Mouse (Mus musculus): ENCODE measurements around the gene Ndrg3.

Ndrg3 gene

DNA sequence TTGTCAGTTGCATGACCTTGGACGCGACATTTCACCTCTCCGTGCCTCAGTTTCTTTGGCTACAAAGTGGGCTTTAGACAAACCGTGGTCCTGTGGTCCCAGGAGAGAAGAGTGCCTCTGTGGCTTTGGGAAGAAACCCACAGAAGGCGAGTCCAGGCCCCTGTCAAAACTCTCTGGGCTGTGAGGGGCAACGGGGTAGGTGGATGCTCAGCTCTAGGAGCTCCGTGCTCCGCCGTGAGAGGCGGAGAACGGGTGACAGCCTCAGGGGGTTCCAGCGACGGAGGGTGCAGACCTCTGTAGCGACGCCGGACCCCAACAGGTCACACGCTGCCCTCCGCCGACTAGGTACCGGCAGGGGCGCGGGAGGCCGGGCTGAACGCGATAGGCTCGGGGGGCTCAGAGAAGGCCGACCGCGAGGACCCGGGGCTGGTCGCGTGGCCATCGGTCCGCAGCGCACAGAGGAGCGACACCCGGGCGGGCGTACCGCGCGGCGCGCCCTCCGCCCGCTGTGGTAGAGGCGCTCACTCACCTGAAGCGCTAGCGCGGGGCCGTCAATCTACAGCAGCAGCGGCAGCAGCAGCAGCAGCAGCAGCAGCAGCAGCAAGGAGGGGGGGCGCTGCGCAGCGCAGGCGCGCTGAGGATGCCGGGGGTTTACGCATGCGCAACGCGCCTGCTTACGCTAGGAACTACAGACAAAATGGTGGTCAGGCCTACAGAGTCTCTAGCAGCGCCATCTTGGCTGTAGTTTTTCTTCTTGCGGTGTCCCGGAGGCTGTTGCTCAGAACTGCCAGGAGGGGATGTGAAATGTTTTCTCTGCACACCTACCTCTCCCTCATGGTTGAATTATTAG, at the start of gene Ndrg3:
Gene Ndrg3 (minus strand): TSS at position 587 of the 850 bp plus-strand sequence.
- DNase-seq (ENCODE audit: extremely low read depth, low read depth) = peak; percentile 96

DNA sequence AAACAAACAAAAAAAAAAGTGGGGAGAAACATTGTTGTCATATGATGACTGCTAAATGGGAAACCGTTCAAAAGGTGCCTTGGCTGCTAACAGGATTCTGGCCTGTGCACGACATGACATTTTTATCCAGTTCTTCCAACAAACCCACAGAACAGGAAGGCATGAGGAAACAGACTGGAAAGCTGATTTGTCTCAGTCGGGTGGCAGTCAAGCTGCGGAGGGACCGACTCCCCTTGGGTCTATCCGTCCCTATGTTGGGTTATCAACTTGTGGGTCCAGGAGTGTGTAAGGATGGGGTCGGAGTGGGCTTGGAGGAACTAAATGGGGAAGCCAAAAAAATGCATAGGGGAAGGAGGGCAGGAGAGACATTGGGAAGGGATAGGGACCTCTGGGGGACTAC, 49.6 kb upstream of the Ndrg3 start:
- DNase-seq (ENCODE audit: extremely low read depth, low read depth) = no peak

DNA sequence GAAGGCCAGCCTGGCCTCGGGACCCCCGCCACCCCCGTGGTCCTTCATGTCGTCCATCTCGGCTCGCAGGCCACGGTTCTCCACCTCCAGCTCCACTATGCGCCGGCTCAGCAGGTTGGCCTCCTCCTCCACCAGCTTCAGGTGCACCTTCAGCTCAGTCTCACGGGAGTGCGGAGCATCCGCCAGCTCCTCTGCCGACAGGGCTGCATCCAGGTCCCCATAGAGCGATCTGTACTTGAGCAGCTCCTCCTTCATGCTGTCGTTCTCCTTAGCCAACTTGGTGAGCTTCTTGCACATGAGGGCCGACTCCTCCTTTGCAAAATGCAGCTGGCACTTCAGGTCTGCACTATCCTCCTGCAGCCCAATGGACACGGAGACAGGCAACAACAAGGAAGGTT, 48.8 kb upstream of the Ndrg3 start:
- DNase-seq (ENCODE audit: extremely low read depth, low read depth) = no peak

DNA sequence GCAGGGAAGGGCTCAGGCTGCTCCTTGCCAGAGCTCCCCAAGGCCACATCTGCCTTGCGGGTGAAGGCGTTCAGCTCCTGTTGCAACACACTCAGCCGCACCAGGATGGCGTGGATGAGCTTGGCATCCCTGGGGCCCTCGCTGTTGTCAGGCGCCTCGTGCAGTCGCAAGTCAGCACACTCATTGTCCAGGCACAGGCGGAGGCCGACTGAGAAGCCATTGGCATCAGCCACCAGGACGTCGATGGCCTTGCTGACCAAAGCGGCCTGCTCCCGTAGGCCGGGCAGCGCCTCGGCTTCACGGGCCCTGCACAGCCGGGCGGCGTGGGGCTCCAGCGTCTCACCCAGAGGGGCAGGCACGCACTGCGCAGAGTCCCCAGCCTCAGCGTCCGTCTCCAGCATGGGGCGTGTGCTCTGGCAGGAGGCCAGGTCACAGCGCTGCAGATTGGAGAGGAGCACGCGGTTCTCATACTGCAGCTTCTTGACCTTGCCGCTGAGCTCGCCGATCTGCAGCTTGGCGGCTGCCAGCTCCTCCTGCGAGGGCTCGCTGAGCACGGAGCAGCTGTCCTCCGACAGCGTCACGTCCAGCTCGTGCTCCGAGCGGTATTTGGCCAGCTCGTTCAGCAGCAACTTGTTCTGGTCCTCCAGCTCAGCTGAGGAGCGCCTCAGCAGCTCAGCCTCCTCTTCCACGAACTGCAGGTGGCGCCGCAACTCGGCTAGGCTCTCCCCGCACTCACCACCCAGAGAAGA, 48.2 kb upstream of the Ndrg3 start:
- DNase-seq (ENCODE audit: extremely low read depth, low read depth) = no peak

DNA sequence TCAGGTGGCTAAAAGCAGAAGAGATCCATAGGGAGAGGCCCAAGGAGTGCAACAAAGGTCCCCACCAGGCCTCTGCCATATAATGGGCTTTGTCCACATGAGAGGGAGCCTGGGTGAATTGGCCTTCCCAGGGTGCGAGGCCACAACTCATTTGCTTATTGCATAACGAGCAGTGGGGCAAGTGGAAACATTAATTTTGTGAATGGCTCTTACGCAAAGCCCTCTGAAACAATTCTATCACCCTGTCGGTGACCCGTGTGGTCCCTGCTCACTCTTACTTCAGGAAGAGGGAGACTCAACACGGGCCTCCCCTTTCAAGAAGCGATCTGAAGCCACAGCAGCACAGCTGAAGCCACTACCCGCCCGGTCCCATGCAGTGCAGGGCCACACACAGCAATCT, 45.4 kb upstream of the Ndrg3 start:
- DNase-seq (ENCODE audit: extremely low read depth, low read depth) = no peak

DNA sequence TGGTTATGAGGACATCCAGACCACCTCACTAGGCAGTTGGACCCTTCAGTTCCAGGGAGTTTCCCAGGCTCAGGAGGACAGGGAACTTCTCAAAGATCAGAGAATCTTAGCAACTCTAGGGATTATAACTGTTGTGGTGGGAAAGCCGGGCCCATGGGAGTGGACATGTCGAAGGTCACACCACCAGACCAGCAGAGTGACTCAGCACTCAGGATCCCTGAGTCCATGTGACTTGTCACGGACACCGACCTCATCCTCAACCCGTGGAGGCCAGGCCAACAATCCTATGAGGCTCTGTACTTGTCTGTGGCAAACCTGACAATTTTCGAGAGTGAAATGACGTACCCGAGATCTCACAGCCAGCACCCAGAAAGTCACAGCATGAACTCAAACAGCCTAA, 44.5 kb upstream of the Ndrg3 start:
- no peak for DNase-seq (ENCODE audit: extremely low read depth, low read depth)

DNA sequence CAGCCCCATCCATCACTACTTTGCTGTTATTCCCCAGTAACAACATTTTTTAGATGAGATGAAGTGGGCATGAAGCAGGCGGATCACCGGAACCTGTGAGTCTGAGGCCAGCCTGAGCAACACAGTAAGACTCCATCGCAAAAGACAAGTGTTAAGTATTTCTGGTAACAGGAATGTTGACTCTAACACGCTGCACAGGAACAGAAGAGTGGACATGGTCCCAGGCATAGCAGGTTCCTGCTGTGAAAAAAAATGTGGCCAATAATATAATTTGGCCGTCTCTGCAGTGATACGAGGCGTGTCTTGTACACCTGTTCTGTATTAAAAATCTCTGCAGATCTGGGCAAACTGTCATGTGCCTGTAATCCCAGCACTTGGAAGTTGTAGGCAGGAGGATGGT, 43.5 kb upstream of the Ndrg3 start:
- DNase-seq (ENCODE audit: extremely low read depth, low read depth) = no peak

DNA sequence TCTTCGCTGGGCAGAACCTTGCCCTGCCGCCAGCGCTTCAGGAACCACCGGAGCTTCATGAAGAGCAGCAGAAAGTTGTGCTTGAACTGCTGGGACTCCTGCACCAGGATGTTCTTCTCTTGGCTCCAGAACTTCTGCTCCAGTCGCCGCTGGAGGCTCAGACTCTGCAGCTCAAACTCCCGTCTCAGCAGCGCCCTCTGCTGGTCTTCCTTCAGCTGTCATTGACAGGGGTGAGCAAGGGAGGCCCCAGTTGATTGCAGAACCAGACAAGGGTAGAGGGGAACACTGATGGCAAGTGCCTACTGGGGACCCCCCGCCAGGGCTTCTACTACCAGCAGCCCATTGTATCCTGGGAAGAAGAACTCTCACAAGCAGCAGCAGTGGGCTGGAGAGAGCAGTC, 38.9 kb upstream of the Ndrg3 start:
- peak; percentile 60 for DNase-seq (ENCODE audit: extremely low read depth, low read depth)

DNA sequence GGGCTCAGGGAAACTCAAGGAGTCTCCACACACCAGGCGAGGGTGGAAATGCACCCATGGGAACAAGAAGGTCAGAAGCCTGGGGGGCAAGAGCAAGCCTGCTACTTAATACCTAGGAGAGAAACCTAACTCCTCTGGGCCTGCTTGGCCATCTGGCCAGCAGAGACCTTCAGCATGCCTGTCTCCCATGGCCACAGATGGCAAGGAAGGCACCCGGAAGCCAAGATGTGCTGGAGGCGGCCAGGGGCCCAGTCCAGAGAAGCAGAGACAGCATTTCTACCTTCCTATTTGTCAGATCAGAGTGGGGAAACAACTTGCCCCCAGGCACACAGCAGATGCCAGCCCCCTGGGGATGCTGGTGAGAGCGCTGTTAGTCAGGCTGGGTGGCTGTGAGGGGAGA, 36.4 kb upstream of the Ndrg3 start:
- DNase-seq (ENCODE audit: extremely low read depth, low read depth) = no peak

DNA sequence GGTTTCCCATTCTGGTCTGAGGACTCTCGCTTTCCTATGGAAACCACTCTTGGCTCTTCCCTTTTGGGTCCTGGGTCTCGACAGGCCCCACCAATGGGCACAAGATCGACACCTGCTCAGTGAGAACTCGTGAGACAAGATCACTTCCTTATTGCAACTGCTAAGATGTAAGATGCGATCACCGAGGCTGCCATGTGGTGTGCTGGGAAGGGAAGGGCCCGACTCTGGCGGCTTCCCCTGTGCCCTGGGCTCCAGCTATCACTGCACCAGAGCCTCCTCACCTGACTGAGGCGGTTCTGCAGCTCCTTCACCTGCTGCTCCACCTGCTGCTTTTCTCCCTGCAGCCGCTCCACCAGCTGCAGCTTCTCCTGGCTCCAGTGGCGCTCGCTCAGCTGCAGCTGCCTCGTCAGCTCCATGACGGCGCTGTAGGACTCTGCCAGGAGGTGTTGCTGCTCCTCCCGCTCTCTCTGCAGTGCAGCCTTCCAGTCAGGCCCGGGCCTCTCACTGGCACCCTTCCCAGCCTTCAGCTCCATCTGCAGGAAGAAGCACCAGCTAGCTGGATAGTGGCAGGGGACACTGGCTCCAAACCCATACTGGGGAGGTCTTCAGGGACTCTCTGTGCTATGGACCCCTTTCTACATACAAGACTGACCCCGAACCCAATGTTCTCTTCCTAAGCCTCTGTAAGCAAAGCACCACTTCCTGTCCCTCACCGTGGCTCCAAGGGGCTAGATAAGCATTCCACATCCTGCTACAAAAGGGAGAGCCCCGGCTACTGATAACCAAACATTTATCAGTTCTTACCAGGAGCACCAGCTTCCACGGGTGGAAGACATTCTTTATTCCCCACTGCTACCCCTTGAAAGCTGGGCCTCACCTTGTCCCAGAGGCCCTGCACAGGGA, 35.5 kb upstream of the Ndrg3 start:
- no peak for DNase-seq (ENCODE audit: extremely low read depth, low read depth)

DNA sequence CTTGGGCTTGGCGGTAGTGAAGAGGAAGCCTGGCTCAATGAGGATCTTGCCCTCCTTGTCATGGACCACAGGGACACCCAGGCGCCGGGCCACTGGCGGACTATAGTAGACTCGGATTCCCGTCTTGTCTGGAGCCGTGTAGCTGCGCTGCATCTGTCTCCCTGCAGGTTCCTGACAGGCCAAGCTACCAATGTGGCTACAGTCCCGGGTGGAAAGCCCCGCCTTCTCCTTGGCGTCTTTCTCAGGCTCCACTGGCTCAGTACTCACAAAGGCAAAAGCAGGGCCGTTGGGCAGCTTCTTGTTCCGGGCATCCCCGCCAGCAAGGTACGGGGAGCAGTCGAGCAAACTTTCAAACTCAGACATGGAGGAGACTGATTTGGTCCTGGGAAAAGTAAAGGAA, 29.3 kb upstream of the Ndrg3 start:
- no peak for DNase-seq (ENCODE audit: extremely low read depth, low read depth)

DNA sequence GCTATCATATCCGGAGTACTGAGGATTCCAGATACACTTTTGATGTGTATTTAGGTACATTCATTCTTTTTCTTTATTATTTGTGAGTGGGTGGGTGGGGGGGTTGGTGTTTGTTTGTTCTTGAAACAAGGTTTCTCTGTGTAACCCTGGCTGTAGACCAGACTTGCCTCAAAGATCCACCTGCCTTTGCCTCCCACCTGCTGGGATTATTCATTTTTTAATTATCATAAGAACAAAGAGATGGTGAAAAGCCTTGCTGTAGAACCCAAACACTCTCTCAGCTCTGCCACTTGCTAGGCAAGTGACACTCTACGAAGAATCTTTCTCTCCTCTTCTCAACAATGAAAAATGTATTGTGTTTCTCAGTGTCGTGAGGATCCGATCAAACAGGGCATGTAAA, 27.4 kb upstream of the Ndrg3 start:
- DNase-seq (ENCODE audit: extremely low read depth, low read depth) = no peak

DNA sequence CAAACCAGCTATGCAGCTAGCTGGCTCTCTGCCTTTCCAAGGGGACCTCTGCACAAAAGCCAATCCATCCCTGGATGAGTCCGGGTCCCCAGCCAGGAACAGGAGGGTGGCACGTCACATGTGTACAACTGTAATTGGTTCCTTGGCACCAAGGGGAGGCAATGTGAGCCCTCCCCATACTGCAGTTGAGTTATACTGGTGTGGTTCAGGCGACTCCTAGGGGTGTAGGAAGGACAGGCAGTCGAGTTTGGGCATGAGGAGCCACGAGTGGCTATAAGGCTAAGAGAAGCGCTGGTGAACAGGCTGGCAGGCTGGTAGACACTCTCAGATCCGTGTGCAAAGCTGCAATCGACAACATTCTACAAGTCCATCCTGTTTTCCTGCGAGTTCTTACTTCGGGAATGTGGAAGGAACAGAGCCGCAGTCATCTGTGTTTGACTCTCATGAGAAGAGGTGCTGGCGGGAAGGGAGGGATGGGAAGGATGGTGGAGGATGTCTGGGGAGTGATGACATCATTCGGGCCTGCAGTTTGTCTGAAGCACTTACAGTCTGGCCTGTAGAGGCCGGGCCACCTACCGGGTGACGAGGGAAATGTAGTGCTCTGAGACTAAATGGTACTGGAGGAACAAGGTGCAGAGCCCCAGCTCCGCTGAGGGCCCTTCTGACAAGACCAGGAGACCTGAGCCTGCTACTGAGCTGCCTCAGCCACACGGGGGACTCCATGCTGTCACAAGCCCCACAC, 24.8 kb upstream of the Ndrg3 start:
- DNase-seq (ENCODE audit: extremely low read depth, low read depth) = no peak

DNA sequence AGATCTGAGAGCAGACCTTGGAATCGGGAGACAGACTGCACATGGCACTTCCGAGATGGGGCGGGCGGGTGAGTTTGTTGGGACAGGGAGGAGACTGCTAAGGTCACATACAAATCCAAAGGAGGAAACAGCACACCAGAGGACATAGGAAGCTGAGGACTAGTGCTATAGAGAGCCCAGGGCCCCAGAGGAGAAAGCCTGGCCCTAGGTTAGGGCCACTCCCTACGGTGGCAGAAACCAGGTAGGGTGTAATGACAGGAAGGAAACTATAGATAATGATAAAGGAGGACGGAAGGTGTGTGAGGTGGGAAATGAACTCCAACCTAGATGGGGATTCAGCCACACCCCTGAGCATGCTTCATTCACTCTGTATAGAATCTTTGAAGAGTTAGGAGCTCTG, 20.5 kb upstream of the Ndrg3 start:
- no peak for DNase-seq (ENCODE audit: extremely low read depth, low read depth)

DNA sequence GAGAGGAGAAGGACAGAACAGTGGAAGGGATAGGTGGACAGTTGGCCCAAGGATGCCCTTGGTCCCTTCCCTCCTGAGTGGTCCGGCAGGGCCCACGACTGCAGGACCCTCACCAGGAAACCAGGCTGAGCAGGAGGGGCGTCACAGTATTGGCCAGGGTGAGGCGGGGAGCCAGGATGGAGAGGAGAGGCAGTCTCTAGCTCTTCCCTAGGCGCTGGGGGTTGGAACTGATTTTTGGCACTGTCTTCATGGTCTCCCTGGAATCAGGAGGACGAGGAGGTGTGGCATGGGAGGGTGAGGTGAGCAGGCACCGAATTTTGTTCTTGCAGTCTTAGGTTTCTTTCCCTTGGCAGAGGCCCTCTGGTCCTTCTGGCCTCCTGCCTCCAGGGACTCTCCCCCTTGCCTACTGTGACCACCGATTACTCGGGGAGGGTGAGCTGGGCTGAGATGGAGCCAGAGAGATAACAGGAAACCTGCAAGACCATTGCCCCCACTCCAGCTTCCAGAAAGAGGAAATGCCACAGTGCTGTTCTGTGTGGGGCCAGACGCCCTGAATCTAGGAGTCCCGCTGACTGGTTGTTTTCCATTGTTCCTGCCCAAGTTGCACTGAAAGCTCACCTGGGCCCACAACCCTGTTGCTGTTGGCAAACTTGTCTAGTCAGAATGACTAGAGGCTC, 18.9 kb upstream of the Ndrg3 start:
- DNase-seq (ENCODE audit: extremely low read depth, low read depth) = no peak

DNA sequence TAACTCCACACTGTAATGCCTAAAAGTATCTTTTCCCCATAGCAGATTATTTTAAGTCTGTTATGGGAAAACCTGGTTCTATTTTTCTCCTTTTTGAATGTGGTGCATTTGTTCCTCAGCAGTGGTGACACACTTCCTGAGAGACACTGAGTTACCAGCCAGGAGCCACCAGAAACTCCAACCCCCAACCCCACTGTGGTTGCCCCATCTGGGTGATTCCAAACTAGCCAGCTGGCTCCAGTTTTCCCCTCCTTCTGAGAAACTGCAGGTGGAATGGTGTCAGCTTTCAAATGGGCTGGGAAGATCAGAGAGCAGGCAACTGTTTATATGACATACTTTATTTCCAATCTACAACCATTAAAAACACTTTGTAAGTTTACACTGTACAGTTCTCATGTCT, 18.3 kb upstream of the Ndrg3 start:
- no peak for DNase-seq (ENCODE audit: extremely low read depth, low read depth)

DNA sequence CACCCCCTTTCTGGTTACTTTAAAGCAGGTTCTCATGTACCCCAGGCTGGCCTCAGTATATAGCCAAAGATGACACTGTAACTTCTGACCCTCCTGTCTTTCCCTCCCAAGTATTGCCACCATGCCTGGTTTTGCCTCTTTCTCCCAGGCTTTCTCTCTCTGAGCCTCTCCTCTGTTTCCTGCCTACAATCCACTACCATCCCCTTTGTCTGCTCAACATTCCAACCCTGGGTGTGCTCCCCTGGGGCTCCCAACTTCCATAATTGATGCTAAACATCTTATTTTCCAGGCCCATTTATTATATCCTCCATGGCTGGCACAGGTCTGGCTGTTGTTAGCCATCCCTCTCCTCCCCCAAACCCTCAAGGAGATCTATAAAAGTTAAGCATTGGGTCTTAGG, 16.7 kb upstream of the Ndrg3 start:
- DNase-seq (ENCODE audit: extremely low read depth, low read depth) = no peak

DNA sequence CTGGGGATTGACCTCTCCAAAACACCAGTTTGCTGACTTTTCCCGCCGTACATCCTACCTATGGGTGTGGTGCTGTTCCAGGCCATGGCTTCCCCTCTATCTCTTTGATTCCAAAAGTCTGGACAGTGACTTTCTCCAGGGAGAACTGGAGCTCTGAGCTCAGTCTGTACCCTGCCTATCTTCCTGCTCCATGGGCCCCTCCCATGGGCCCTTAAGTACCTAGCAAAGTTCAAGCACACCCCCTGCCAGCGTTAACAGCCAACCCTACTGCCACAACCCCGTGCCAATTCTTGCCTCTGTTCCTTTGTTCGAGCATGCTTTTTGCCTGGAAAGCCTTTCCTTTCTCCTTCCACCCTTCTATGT, 15.4 kb upstream of the Ndrg3 start:
- no peak for DNase-seq (ENCODE audit: extremely low read depth, low read depth)

DNA sequence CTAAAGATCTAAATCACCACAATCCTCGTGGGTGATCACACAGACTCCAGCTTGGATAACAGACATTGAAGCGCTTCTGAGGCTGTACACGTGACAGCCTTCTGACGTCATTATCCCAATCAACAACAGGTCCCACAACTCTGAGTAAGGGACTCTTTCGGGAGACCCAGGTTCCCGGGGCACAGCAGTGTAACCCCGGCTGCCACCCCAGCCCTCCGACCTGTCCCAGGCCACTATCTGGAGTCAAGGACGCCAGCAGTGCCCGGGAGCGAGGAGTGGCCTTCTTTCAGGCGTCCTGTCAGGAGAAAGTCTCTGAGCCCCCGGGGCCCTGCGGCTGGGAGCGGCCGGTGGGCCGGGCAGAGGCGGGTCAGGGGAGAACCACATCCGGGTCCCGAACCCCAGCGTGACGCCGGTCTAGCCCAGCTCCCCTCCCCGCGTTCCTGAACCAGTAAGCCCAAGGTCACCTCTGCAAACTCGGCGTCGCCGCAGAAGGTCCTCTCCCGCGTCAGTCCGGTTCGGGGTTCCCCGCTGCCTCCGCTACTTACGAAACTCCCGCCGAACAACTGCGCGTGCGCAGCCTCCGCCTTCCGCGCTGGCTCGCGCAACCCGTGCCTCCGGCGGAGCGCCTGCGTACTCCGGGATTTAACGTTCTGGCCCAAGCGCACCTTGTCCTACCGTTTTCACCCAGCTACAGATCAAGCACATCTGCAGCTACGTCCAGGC, 14.8 kb upstream of the Ndrg3 start, which contains the start of gene Dsn1:
Gene Dsn1 (minus strand): TSS at position 644 of the 723 bp plus-strand sequence.
- DNase-seq (ENCODE audit: extremely low read depth, low read depth) = peak; percentile 67

DNA sequence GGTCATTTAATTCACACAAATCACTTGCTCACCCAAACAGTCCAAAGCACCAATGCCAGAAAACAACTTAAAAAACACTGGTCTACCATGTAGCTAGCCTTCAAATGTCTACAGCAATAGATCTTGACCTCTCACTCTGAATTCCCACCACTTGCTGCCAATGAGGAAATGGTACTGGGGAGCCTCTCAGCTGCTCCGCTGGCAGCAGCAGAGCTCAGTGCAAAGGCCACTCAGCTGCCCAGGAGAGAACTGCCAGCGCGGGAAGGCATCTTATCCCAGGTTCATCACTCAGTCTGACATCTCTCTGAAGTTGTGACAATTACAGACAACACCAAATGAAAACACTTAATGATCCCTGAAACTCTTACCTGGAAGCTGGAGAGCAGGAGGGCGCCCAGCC, 10.5 kb upstream of the Ndrg3 start:
- DNase-seq (ENCODE audit: extremely low read depth, low read depth) = no peak

Data from MEL-GATA-1-ER (cell line).